Mouse (Mus musculus) stomach, embryonic 15.5 days (tissue): ENCODE data around the gene Filip1l. TPM values are rescaled to one million over a fixed set of nuclear protein-coding genes. Genes with fewer than 3 reads are reported as not detected.

Source experiments
- ATAC-seq: fragments of 200-750 bp; cut with Nextera tagmentation; 2 replicates; pipeline ENCODE4 v1.8.0; 2017; ENCODE audit warnings: low read depth, moderate number of reproducible peaks, moderate TSS enrichment; ENCODE audit not compliant: insufficient read depth, low FRiP score
- H3K27ac ChIP-seq: fragments of 300-500 bp; sonication (generic); 2 replicates; pipeline ENCODE4 v1.5.1; 2015; ENCODE audit warnings: mild to moderate bottlenecking, inconsistent platforms
- H3K27me3 ChIP-seq: fragments of 300-500 bp; sonication (generic); replicated peaks from 2 replicates; pipeline ENCODE4 v1.6.1; 2015; ENCODE audit warnings: inconsistent platforms
- H3K36me3 ChIP-seq: fragments of 300-500 bp; sonication (generic); 2 replicates; pipeline ENCODE4 v1.6.1; 2015; ENCODE audit warnings: inconsistent platforms
- H3K4me1 ChIP-seq: fragments of 300-500 bp; sonication (generic); 2 replicates; pipeline ENCODE4 v1.6.1; 2015; ENCODE audit warnings: inconsistent platforms
- H3K4me2 ChIP-seq: fragments of 300-500 bp; sonication (generic); 2 replicates; pipeline ENCODE4 v1.6.1; 2015; ENCODE audit warnings: mild to moderate bottlenecking, inconsistent platforms
- H3K4me3 ChIP-seq: fragments of 300-500 bp; sonication (generic); replicated peaks from 2 replicates; pipeline ENCODE4 v1.5.1; 2015; ENCODE audit warnings: inconsistent platforms
- H3K9ac ChIP-seq: fragments of 300-500 bp; sonication (generic); 2 replicates; pipeline ENCODE4 v1.6.1; 2015; ENCODE audit warnings: inconsistent platforms
- H3K9me3 ChIP-seq: fragments of 300-500 bp; sonication (generic); 2 replicates; pipeline ENCODE4 v1.6.1; 2016; ENCODE audit warnings: inconsistent platforms
- WGBS: fragments of 180-500 bp; shearing (Covaris S2); methylation state at CpG from one replicate; pipeline ENCODE4 v1.1.7; 2015; 5-methylcytosine and 5-hydroxymethylcytosine counted together
- polyA plus RNA-seq: library from polyadenylated mRNA; unstranded; fragments of >200 nt; fragmentation: Nextera tagmentation; extraction: Ambion mirVana; gene quantifications from 2 replicates; pipeline ENCODE4 v1.2.1, GENCODE M21; 2015

Gene Filip1l
- polyA plus RNA-seq, 1 experiment from 2014 or later: 42.1 TPM

GRCm38 (mm10) chr16:57356454-57356853 is 3.6 kb downstream of the Filip1l start:
- Histone ChIP-seq H3K4me2 (no peak overlapping the region), H3K4me1 (peaks cover 3% of the 10 kb centered on the region; the same call in 1 of the 2 replicates), H3K9ac (no peak overlapping the region), H3K9me3 (no peaks in the 10 kb centered on the region), H3K27ac (no peak overlapping the region), H3K36me3 (no peaks in the 10 kb centered on the region), H3K4me3 (no peak overlapping the region), H3K27me3 (no peaks in the 10 kb centered on the region)
- WGBS: 70% methylated on average over 6 of the region's 6 CpGs
- no peak for ATAC-seq

- no peak overlapping the region for H3K27ac ChIP-seq
- peaks cover 3% of the 10 kb centered on the region; the same call in 1 of the 2 replicates for H3K4me1 ChIP-seq
- no peak overlapping the region for H3K9ac ChIP-seq
- no peaks in the 10 kb centered on the region for H3K9me3 ChIP-seq
- 81% methylated on average over 6 of the region's 6 CpGs for WGBS
- no peaks in the 10 kb centered on the region for H3K27me3 ChIP-seq
- no peaks in the 10 kb centered on the region for H3K36me3 ChIP-seq
- H3K4me2 ChIP-seq: no peak overlapping the region
- ATAC-seq: no peak
- H3K4me3 ChIP-seq: no peak overlapping the region
Observed at GRCm38 (mm10) chr16:57357011-57357410, 4.1 kb downstream of the Filip1l start.

DNA sequence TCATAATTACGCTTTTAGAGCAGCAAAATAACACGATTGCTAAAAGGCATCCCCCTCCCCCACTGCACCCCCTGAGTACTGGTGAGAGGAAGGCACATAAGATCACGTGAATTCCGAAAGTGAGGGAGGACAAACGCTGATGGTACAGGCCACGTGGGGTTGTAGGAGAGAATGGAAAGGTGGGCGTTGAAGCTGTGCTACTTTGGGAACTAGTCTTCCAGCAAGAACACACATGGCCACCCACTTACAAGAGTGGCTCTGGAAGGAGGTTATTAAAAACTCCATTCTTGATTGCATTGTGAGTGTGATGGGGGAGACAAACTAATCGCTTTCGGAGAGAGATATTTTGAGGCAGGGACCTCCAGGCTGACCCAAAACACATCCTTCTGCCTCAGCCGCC is 6.4 kb downstream of the Filip1l start:
- WGBS: 86% methylated on average over 10 of the region's 10 CpGs
- H3K9me3 ChIP-seq: no peaks in the 10 kb centered on the region
- 0 out of 2 replicates have a peak, but pooled peaks cover 3% of the 10 kb centered on the region for H3K4me1 ChIP-seq
- H3K36me3 ChIP-seq: no peaks in the 10 kb centered on the region
- ATAC-seq: no peak
- no peak overlapping the region for H3K4me2 ChIP-seq
- no peak overlapping the region for H3K9ac ChIP-seq
- H3K27ac ChIP-seq: no peak overlapping the region
- no peaks in the 10 kb centered on the region for H3K27me3 ChIP-seq
- no peak overlapping the region for H3K4me3 ChIP-seq

- H3K4me3 ChIP-seq: no peak overlapping the region
- no peak overlapping the region for H3K4me2 ChIP-seq
- no peak overlapping the region for H3K9ac ChIP-seq
- H3K27ac ChIP-seq: no peak overlapping the region
- no peaks in the 10 kb centered on the region for H3K36me3 ChIP-seq
- no peaks in the 10 kb centered on the region for H3K9me3 ChIP-seq
- H3K4me1 ChIP-seq: 0 out of 2 replicates have a peak, but pooled peaks cover 3% of the 10 kb centered on the region
- 88% methylated on average over 3 of the region's 3 CpGs for WGBS
- H3K27me3 ChIP-seq: no peaks in the 10 kb centered on the region
- ATAC-seq: no peak
Observed at GRCm38 (mm10) chr16:57360785-57361184, 7.9 kb downstream of the Filip1l start.

- 39% methylated on average over 18 of the region's 18 CpGs for WGBS
- no peak overlapping the region for H3K27ac ChIP-seq
- peak; percentile 63; the same call in 1 of the 2 replicates for ATAC-seq
- H3K36me3 ChIP-seq: no peaks in the 10 kb centered on the region
- H3K9ac ChIP-seq: no peak overlapping the region
- H3K9me3 ChIP-seq: no peaks in the 10 kb centered on the region
- no peak overlapping the region for H3K4me3 ChIP-seq
- 0 out of 2 replicates have a peak, but pooled peaks cover 3% of the 10 kb centered on the region for H3K4me1 ChIP-seq
- peak overlapping the region; percentile 37 for H3K4me2 ChIP-seq
- no peaks in the 10 kb centered on the region for H3K27me3 ChIP-seq
Observed at GRCm38 (mm10) chr16:57362679-57363401, 9.9 kb downstream of the Filip1l start.

- no peaks in the 10 kb centered on the region for H3K36me3 ChIP-seq
- no peak for ATAC-seq
- H3K4me3 ChIP-seq: no peak overlapping the region
- no peaks in the 10 kb centered on the region for H3K9me3 ChIP-seq
- no peaks in the 10 kb centered on the region for H3K27me3 ChIP-seq
- H3K27ac ChIP-seq: no peak overlapping the region
- WGBS: 76% methylated on average over 7 of the region's 7 CpGs
- 0 out of 2 replicates have a peak, but pooled peaks cover 3% of the 10 kb centered on the region for H3K4me1 ChIP-seq
- H3K9ac ChIP-seq: no peak overlapping the region
- H3K4me2 ChIP-seq: no peak overlapping the region
Observed at GRCm38 (mm10) chr16:57364498-57364897, 11.6 kb downstream of the Filip1l start.

DNA sequence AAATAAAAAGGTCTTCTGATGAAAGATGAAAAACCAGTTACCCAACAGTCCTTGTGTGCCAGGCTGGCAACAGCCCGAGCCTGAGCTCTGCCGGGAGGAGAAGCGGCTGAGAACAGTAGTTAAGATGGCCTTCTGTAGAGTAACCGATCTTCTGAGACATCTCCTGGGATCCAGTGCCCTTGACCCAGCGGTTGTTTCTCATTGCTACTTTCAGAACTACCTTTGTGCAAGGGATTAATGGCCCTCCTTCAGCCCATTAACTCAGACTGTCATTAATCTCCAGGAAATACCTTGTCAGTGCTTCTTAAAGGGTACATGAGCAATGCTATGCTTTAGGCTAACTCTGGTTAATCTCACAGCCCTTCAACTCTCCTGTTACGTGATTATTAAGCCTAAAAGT is 13.2 kb downstream of the Filip1l start:
- Histone ChIP-seq H3K27ac (no peak overlapping the region), H3K4me1 (peaks cover 11% of the 10 kb centered on the region; the same call in 1 of the 2 replicates), H3K9ac (no peak overlapping the region), H3K4me2 (no peak overlapping the region), H3K9me3 (no peaks in the 10 kb centered on the region), H3K36me3 (no peaks in the 10 kb centered on the region), H3K27me3 (no peaks in the 10 kb centered on the region), H3K4me3 (no peak overlapping the region)
- WGBS: 41% methylated on average over 6 of the region's 6 CpGs
- ATAC-seq: no peak

GRCm38 (mm10) chr16:57366941-57367694 is 14.2 kb downstream of the Filip1l start:
- H3K27me3 ChIP-seq: no peaks in the 10 kb centered on the region
- H3K4me2 ChIP-seq: no peak overlapping the region
- no peak overlapping the region for H3K9ac ChIP-seq
- ATAC-seq: no peak
- no peak overlapping the region for H3K4me3 ChIP-seq
- no peaks in the 10 kb centered on the region for H3K36me3 ChIP-seq
- peaks cover 11% of the 10 kb centered on the region; the same call in 1 of the 2 replicates for H3K4me1 ChIP-seq
- no peaks in the 10 kb centered on the region for H3K9me3 ChIP-seq
- H3K27ac ChIP-seq: peak overlapping the region; percentile 73
- 39% methylated on average over 18 of the region's 18 CpGs for WGBS

GRCm38 (mm10) chr16:57369846-57370496 is 17.1 kb downstream of the Filip1l start:
- H3K27ac ChIP-seq: no peak overlapping the region
- H3K4me1 ChIP-seq: peaks cover 8% of the 10 kb centered on the region; the same call in 1 of the 2 replicates
- no peak overlapping the region for H3K4me3 ChIP-seq
- H3K4me2 ChIP-seq: no peak overlapping the region
- no peak for ATAC-seq
- H3K9ac ChIP-seq: no peak overlapping the region
- H3K36me3 ChIP-seq: no peaks in the 10 kb centered on the region
- 80% methylated on average over 8 of the region's 8 CpGs for WGBS
- H3K9me3 ChIP-seq: no peaks in the 10 kb centered on the region
- no peaks in the 10 kb centered on the region for H3K27me3 ChIP-seq

DNA sequence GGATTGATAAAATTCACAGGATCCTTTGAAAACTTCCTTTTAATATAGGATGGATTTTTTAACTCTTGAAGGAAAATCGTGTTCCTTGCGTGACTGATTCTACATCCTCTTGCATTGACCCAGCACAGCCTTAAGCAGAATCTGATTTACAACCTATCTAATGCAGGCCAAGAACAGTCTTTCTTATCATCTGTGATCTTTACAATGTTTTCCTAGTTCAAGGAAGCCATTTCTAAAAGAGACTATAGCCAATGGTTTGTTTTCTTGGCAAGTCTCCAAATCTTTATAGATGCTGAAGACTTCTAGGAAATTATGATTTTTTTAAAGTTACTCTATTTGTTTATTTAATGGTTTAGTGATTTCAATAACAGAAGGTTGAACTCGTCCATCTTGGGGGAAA is 19.3 kb downstream of the Filip1l start:
- H3K4me3 ChIP-seq: no peak overlapping the region
- H3K4me2 ChIP-seq: no peak overlapping the region
- WGBS: 80% methylated on average over 3 of the region's 3 CpGs
- no peak overlapping the region for H3K27ac ChIP-seq
- no peak overlapping the region for H3K9ac ChIP-seq
- no peak for ATAC-seq
- H3K9me3 ChIP-seq: no peaks in the 10 kb centered on the region
- no peaks in the 10 kb centered on the region for H3K27me3 ChIP-seq
- H3K4me1 ChIP-seq: peaks cover 8% of the 10 kb centered on the region; the same call in 1 of the 2 replicates
- no peaks in the 10 kb centered on the region for H3K36me3 ChIP-seq

DNA sequence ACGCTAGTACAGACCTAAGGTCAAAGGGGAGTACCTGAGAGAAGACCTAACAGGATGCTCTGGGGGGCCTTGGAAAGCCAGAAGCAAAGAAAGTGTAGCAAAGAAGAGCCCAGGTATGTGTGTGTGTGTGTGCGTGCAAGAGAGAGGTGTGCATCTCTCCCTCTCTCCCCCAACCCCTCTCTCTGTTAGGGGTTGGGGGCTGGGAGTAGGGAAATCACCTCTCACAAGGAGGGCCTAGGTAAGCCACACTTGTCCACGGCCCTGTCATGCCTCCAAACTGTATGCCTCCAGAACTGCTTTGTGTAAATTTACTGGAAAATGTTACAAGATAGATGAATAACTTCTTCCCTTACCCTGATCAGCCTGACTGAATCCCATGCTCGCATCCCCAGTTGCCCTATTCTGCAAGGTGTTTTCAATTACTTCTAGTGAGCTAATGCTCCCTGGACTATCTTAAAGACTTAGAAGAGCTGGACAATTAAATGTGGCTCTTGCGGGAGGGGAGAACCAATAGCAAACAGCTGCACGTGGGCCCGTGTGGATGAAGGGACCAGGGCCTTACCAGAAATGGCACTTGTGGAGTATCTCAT is 22.4 kb downstream of the Filip1l start:
- Histone ChIP-seq H3K4me1 (0 out of 2 replicates have a peak, but pooled peaks cover 2% of the 10 kb centered on the region), H3K4me3 (no peak overlapping the region), H3K9ac (no peak overlapping the region), H3K27me3 (no peaks in the 10 kb centered on the region), H3K36me3 (no peaks in the 10 kb centered on the region), H3K4me2 (no peak overlapping the region), H3K27ac (no peak overlapping the region), H3K9me3 (no peaks in the 10 kb centered on the region)
- ATAC-seq: no peak
- 81% methylated on average over 7 of the region's 7 CpGs for WGBS
